Mouse (Mus musculus) small intestine, adult 2 months (tissue): ENCODE data around the gene Timp4.

Source experiments
- CTCF ChIP-seq: fragments of 200-500 bp; IDR thresholded peaks from 2 replicates; pipeline ENCODE4 v1.5.1; 2012; ENCODE audit warnings: low read depth, mild to moderate bottlenecking, control low read depth, inconsistent platforms, low read length, moderate library complexity, mixed read lengths; ENCODE audit not compliant: insufficient replicate concordance, insufficient read length; ENCODE audit errors: extremely low read depth
- POLR2A ChIP-seq: fragments of 200-500 bp; IDR thresholded peaks from 2 replicates; pipeline ENCODE4 v1.6.1; 2012; ENCODE audit warnings: low read depth, mild to moderate bottlenecking, control low read depth, inconsistent platforms, low read length, moderate library complexity

DNA sequence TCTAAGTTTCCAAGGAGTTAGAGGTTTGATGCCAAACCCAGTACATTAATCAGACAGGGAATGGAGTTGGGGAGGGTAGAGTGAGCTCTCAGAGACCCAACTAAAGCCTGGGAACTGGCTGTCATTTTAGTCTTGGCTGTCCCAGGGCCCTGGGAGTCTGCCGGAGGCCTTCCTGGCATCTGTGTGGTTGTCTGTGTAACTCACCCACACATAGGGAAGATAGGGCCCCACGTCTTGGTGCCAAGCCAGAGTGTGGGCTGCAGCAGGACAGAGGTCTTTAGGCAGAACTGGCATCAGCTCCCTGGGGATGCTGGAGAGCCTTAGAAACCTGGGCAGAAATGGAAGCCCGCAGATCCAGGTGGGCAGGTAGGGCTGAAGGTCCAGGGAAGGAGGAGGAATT lies 10.1 kb downstream of the Timp4 start:
- TF ChIP-seq CTCF (no peak), POLR2A (no peak)
